Mouse (Mus musculus) myocyte (in vitro differentiated cells): ENCODE results near the gene Myo1d.

ENCODE experiments used
- E2F4 ChIP-seq: IDR thresholded peaks from one replicate; pipeline ENCODE4 v1.6.1; 2011; ENCODE audit warnings: mild to moderate bottlenecking, control low read depth, moderate library complexity; ENCODE audit not compliant: insufficient read depth
- MAX ChIP-seq: IDR thresholded peaks from one replicate; pipeline ENCODE4 v1.6.1; 2011; ENCODE audit warnings: low read depth, mild to moderate bottlenecking, control low read depth
- POLR2A ChIP-seq: IDR thresholded peaks from one replicate; pipeline ENCODE4 v1.6.1; 2011; ENCODE audit warnings: low read depth, mild to moderate bottlenecking, control low read depth, moderate library complexity; ENCODE audit not compliant: insufficient read length
- POLR2AphosphoS2 ChIP-seq: IDR thresholded peaks from one replicate; pipeline ENCODE4 v1.6.1; 2011; ENCODE audit warnings: low read depth, control low read depth; ENCODE audit not compliant: insufficient read length
- TCF3 ChIP-seq: IDR thresholded peaks from one replicate; pipeline ENCODE4 v1.6.1; 2011; ENCODE audit warnings: low read depth, control low read depth; ENCODE audit not compliant: insufficient read length

DNA sequence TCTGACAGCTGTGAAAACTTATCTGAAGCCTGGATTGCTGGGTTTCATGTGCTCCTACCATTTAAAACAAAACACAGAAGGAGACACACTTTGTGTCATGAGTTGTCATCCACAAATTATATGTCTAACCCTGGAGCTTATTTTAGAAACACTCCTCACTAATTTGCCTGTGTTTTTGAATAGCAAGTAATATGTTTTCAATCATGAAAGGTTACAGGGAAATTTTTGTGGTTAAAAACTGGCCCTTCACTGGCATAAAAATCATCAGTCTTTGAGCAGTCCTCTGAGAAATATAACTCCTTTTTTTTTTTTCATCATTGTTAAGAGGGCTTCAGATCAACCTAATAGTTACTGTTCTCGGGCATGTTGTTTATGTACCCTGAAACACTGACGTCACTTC lies 25.6 kb downstream of the Myo1d start:
- TF ChIP-seq POLR2AphosphoS2 (no peak), MAX (no peak), E2F4 (no peak), TCF3 (no peak), POLR2A (no peak)
